31 mouse cellular contexts compared by ENCODE assay signal in the genomic region with DNA sequence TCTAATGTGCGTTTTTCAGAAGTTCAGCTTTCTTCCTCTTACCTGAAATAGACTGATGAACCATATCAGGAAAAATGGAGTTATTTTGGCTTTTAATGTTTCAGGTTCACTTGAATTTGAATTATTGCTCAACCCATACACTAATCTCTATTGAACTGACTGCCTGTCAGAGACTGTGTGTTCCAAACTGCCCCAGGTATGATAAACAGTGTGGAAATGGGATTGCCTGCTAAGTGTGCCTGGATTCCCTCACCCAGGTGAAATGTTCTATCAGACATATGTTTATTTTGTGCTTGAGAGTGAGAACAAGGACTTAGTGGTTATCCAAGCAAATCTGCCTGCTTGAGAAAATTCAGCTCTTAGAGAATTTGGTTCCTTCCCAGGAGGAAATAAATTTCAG.
"Had no signal": no experiment of that assay in that cellular context is flagged by ENCODE, and none has a peak within 500 bp of the region (broad histone marks: within the 10 kb centered on the region; RNA-seq: fewer than 3 reads in every experiment).

No protein-coding gene starts in this region.

- H3K36me3 ChIP-seq: limb, embryonic 10.5 days; limb, embryonic 12.5 days; limb, embryonic 13.5 days; limb, embryonic 15.5 days; liver, embryonic 12.5 days; liver, embryonic 13.5 days; liver, embryonic 15.5 days; lung, embryonic 15.5 days; midbrain, embryonic 10.5 days; midbrain, embryonic 12.5 days; midbrain, embryonic 13.5 days; midbrain, embryonic 15.5 days had no signal

- H3K27ac ChIP-seq: left cerebral cortex, adult 2 months; limb, embryonic 10.5 days; limb, embryonic 12.5 days; limb, embryonic 13.5 days; limb, embryonic 15.5 days; liver, embryonic 12.5 days; liver, embryonic 13.5 days; liver, embryonic 14.5 days; liver, embryonic 15.5 days; lung, embryonic 15.5 days; macrophage; midbrain, embryonic 10.5 days; midbrain, embryonic 12.5 days; midbrain, embryonic 13.5 days; midbrain, embryonic 15.5 days had no signal

- H3K27me3 ChIP-seq: limb, embryonic 12.5 days; limb, embryonic 13.5 days; limb, embryonic 15.5 days; liver, embryonic 12.5 days; liver, embryonic 13.5 days; liver, embryonic 15.5 days; lung, embryonic 15.5 days; megakaryocyte, embryonic 14.5 days; midbrain, embryonic 12.5 days; midbrain, embryonic 13.5 days; midbrain, embryonic 15.5 days had no signal

- H3K4me3 ChIP-seq: left cerebral cortex, adult 2 months; limb, embryonic 10.5 days; limb, embryonic 12.5 days; limb, embryonic 13.5 days; limb, embryonic 15.5 days; liver, embryonic 12.5 days; liver, embryonic 13.5 days; liver, embryonic 15.5 days; lung, embryonic 15.5 days; megakaryocyte, embryonic 14.5 days; midbrain, embryonic 10.5 days; midbrain, embryonic 12.5 days; midbrain, embryonic 13.5 days; midbrain, embryonic 15.5 days; myocyte had no signal

- H3K9ac ChIP-seq: limb, embryonic 12.5 days; limb, embryonic 13.5 days; limb, embryonic 15.5 days; liver, embryonic 12.5 days; liver, embryonic 13.5 days; liver, embryonic 14.5 days; liver, embryonic 15.5 days; liver, postnatal 0 days; lung, embryonic 14.5 days; lung, embryonic 15.5 days; midbrain, embryonic 12.5 days; midbrain, embryonic 13.5 days; midbrain, embryonic 15.5 days had no signal

- H3K4me2 ChIP-seq: limb, embryonic 12.5 days; limb, embryonic 13.5 days; limb, embryonic 15.5 days; liver, embryonic 12.5 days; liver, embryonic 13.5 days; liver, embryonic 15.5 days; lung, embryonic 14.5 days; lung, embryonic 15.5 days; midbrain, embryonic 11.5 days; midbrain, embryonic 12.5 days; midbrain, embryonic 13.5 days; midbrain, embryonic 15.5 days had no signal

- H3K4me1 ChIP-seq: limb, embryonic 10.5 days; limb, embryonic 12.5 days; limb, embryonic 13.5 days; limb, embryonic 15.5 days; liver, embryonic 12.5 days; liver, embryonic 13.5 days; liver, embryonic 15.5 days; lung, embryonic 15.5 days; megakaryocyte, embryonic 14.5 days; midbrain, embryonic 10.5 days; midbrain, embryonic 12.5 days; midbrain, embryonic 13.5 days; midbrain, embryonic 15.5 days had no signal

- ATAC-seq: liver, embryonic 12.5 days; liver, postnatal 0 days; lung, postnatal 0 days; midbrain, embryonic 13.5 days; midbrain, embryonic 15.5 days; midbrain, embryonic 16.5 days had no signal

- DNase-seq: left cerebral cortex, postnatal 4 days; liver; liver, embryonic 13.5 days; liver, postnatal 0 days; lung, adult 18-20 months; lung, adult 2 months; lung, embryonic 14.5 days; lung, postnatal 10 days; lung, postnatal 14 days; lung, postnatal 36 days; lung, postnatal 4 days; midbrain, embryonic 14.5 days had no signal

- H3K9me3 ChIP-seq: limb, embryonic 10.5 days; limb, embryonic 12.5 days; limb, embryonic 13.5 days; limb, embryonic 15.5 days; liver, embryonic 12.5 days; liver, embryonic 13.5 days; liver, embryonic 15.5 days; lung, embryonic 15.5 days; megakaryocyte, embryonic 14.5 days; midbrain, embryonic 10.5 days; midbrain, embryonic 12.5 days; midbrain, embryonic 13.5 days; midbrain, embryonic 15.5 days had no signal
